Mouse (Mus musculus) heart, adult 2 months (tissue): ENCODE measurements around the gene Spg20.

Experiments used
- CTCF ChIP-seq: fragments of 200-600 bp; IDR thresholded peaks from 2 replicates; pipeline ENCODE4 v1.8.1; 2022; ENCODE audit warnings: antibody characterized with exemption, mild to moderate bottlenecking, moderate library complexity
- EP300 ChIP-seq: fragments of 200-500 bp; IDR thresholded peaks from 2 replicates; pipeline ENCODE4 v1.6.1; 2011; ENCODE audit warnings: low read depth, low read length, control low read depth; ENCODE audit not compliant: insufficient read depth
- POLR2A ChIP-seq: fragments of 200-500 bp; IDR thresholded peaks from 2 replicates; pipeline ENCODE4 v1.6.1; 2011; ENCODE audit warnings: mild to moderate bottlenecking, low read depth, low read length, control low read depth; ENCODE audit not compliant: insufficient read depth

DNA sequence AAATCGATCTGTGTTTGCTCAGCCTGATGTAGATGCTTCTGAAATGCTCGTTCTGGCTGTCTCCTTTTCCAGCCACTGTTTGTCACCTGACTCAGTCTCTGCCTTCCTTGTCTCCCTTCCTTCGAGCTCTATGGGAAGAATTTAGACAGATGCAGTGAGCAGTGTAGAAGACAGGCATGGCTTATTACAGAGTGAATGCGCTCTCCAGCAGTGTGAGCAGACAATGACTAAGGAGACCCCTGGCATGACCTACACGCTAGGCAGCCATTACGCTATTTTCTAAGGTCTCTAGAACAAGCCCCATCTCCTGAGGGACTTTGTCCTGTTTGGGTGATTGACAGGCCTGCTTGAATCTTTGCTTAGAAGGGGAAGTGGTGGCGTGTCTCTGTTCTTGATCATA, 49.2 kb downstream of the Spg20 start:
- TF ChIP-seq CTCF (no peak), EP300 (no peak), POLR2A (no peak)
